Mouse (Mus musculus) lung, adult 2 months (tissue): Measurements from ENCODE around the gene Lrrc47.

Source experiments
- CTCF ChIP-seq: fragments of 200-500 bp; IDR thresholded peaks from 2 replicates; pipeline ENCODE4 v1.5.1; 2011; ENCODE audit warnings: mild to moderate bottlenecking, low read length, control low read depth; ENCODE audit not compliant: insufficient read depth
- POLR2A ChIP-seq: fragments of 200-500 bp; IDR thresholded peaks from 2 replicates; pipeline ENCODE4 v1.6.1; 2011; ENCODE audit warnings: low read depth, mild to moderate bottlenecking, control low read depth, low read length, borderline replicate concordance; ENCODE audit errors: extremely low read depth

GRCm38 (mm10) chr4:153980470-153980869, 31.1 kb upstream of the Lrrc47 start:
- no peak for TF ChIP-seq POLR2A
- no peak for TF ChIP-seq CTCF
